Mouse (Mus musculus): Measurements from ENCODE around the gene S100a3.

DNA sequence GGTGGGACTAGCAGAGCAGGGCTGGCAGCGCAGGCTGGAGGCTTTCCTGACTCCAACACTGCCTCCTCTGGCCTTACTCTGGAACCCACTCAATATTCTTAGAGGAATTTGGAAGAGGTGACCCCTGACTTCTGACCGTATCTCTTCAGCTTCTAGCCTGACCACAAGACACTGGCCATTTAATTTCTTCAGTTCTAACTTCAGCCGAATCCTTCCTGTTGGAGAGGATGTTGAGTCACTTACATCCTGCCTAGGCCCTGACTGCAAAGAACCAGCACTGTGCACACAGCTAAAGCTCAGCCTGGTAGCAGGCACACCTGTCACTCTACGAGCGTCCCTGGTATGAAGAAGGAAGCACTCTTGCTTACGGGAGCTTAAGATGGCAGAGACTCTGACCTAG lies 29.0 kb downstream of the S100a3 start:
- TF ChIP-seq POLR2A (IDR thresholded peaks at IDR 0.05; ENCODE audit: control insufficient read depth, extremely low read depth, insufficient read depth, low read length, poor library complexity), result no peak
- no peak for TF ChIP-seq CTCF (IDR thresholded peaks at IDR 0.05; ENCODE audit: borderline replicate concordance, control insufficient read depth, extremely low read depth, insufficient read depth, low read length, poor library complexity)
